Mouse (Mus musculus) CD4-positive naive resting alpha-beta T cell, adult 57 days (primary cell): ENCODE results near the gene 2310061I04Rik. TPM values are rescaled to one million over a fixed set of nuclear protein-coding genes. Genes with fewer than 3 reads are reported as not detected.

Experiments used
- total RNA-seq: library from RNA; stranded (reverse); gene quantifications from one replicate; pipeline ENCODE4 v1.2.4, GENCODE M21; 2023

2310061I04Rik gene
- total RNA-seq: 30.0 TPM

GRCm38 (mm10) chr17:35896781-35897643, at the start of gene 2310061I04Rik:
Gene 2310061I04Rik (minus strand): TSS chr17:35897431.

GRCm38 (mm10) chr17:35916297-35917142, 19.3 kb upstream of the 2310061I04Rik start, which contains the start of the genes Mrps18b and Ppp1r10:
Gene Mrps18b (minus strand): TSS chr17:35916389.
Gene Ppp1r10 (plus strand): TSS chr17:35916434.

GRCm38 (mm10) chr17:35909919-35910369, 12.7 kb upstream of the 2310061I04Rik start, which contains the start of gene Atat1:
Gene Atat1 (minus strand): TSS chr17:35910075.

GRCm38 (mm10) chr17:35879245-35880057, 17.8 kb downstream of the 2310061I04Rik start, which contains the start of gene Dhx16:
Gene Dhx16 (plus strand): TSS chr17:35879819.

GRCm38 (mm10) chr17:35865481-35866280, 31.6 kb downstream of the 2310061I04Rik start, which contains the start of gene Ppp1r18:
Gene Ppp1r18 (plus strand): TSS chr17:35865593.

GRCm38 (mm10) chr17:35861198-35861857, 35.9 kb downstream of the 2310061I04Rik start, which contains the start of gene Nrm:
Gene Nrm (plus strand): TSS chr17:35861318.

Other genes starting within 250 kb of the 2310061I04Rik start
- 49.3 TPM for gene Vars2, start 229.8 kb downstream of the 2310061I04Rik start, total RNA-seq
- 15.8 TPM for gene Gtf2h4, start 223.7 kb downstream of the 2310061I04Rik start, total RNA-seq
- gene Ddr1, start 192.8 kb downstream of the 2310061I04Rik start, total RNA-seq: 15.5 TPM
- gene Ier3, start 75.7 kb downstream of the 2310061I04Rik start, total RNA-seq: 6.3 TPM
- 46.7 TPM for gene Flot1, start 74.2 kb downstream of the 2310061I04Rik start, total RNA-seq
- 496 TPM for gene Tubb5, start 59.1 kb downstream of the 2310061I04Rik start, total RNA-seq
- 79.2 TPM for gene Mdc1, start 55.9 kb downstream of the 2310061I04Rik start, total RNA-seq
- gene Nrm, start 36.1 kb downstream of the 2310061I04Rik start, total RNA-seq: 19.7 TPM
- 272 TPM for gene Ppp1r18, start 31.8 kb downstream of the 2310061I04Rik start, total RNA-seq
- gene Dhx16, start 17.6 kb downstream of the 2310061I04Rik start, total RNA-seq: 95.2 TPM
- 13.5 TPM for gene Atat1, start 12.6 kb upstream of the 2310061I04Rik start, total RNA-seq
- 61.0 TPM for gene Mrps18b, start 19.0 kb upstream of the 2310061I04Rik start, total RNA-seq
- 184 TPM for gene Ppp1r10, start 19.0 kb upstream of the 2310061I04Rik start, total RNA-seq
- 129 TPM for gene Abcf1, start 72.3 kb upstream of the 2310061I04Rik start, total RNA-seq
- gene Gnl1, start 82.4 kb upstream of the 2310061I04Rik start, total RNA-seq: 61.6 TPM
- gene Prr3, start 82.8 kb upstream of the 2310061I04Rik start, total RNA-seq: 67.0 TPM
- gene H2-T24, start 123.1 kb upstream of the 2310061I04Rik start, total RNA-seq: 25.7 TPM
- 302 TPM for gene H2-T23, start 135.4 kb upstream of the 2310061I04Rik start, total RNA-seq
- 187 TPM for gene H2-T22, start 145.3 kb upstream of the 2310061I04Rik start, total RNA-seq
- 1.3 TPM for gene Gm6034, start 145.5 kb upstream of the 2310061I04Rik start, total RNA-seq
- gene Gm11127, start 160.9 kb upstream of the 2310061I04Rik start, total RNA-seq: 87.5 TPM
- gene Gm19684, start 224.2 kb upstream of the 2310061I04Rik start, total RNA-seq: 10.8 TPM
- 15.3 TPM for gene Gm7030, start 232.0 kb upstream of the 2310061I04Rik start, total RNA-seq